Mouse (Mus musculus) liver, embryonic 13.5 days (tissue): Measurements from ENCODE around the gene Nmral1. TPM values are rescaled to one million over a fixed set of nuclear protein-coding genes. Genes with fewer than 3 reads are reported as not detected.
A peak's percentile ranks its signal among the peaks of the same experiment; 100 is the strongest.
"Not testable (repeated sequence)": the region's sequence is repeated elsewhere in the genome, so short reads cannot be mapped to it uniquely, and the experiment has no call there.

Experiments
- ATAC-seq: fragments of 200-750 bp; cut with Nextera tagmentation; 2 replicates; pipeline ENCODE4 v1.8.0; 2017; ENCODE audit warnings: low read depth, mild to moderate bottlenecking, moderate number of reproducible peaks, moderate library complexity
- DNase-seq: peaks from one replicate; pipeline ENCODE4 v3.0.0; 2022
- H3K27ac ChIP-seq: fragments of 300-500 bp; sonication (generic); 2 replicates; pipeline ENCODE4 v1.5.1; 2015; ENCODE audit warnings: moderate library complexity, mild to moderate bottlenecking, inconsistent platforms
- H3K27me3 ChIP-seq: fragments of 300-500 bp; sonication (generic); 2 replicates; pipeline ENCODE4 v1.6.1; 2015; ENCODE audit warnings: mild to moderate bottlenecking, inconsistent platforms
- H3K36me3 ChIP-seq: fragments of 300-500 bp; sonication (generic); 2 replicates; pipeline ENCODE4 v1.6.1; 2015; ENCODE audit warnings: mild to moderate bottlenecking, inconsistent platforms
- H3K4me1 ChIP-seq: fragments of 300-500 bp; sonication (generic); replicated peaks from 2 replicates; pipeline ENCODE4 v1.6.1; 2015; ENCODE audit warnings: inconsistent platforms
- H3K4me2 ChIP-seq: fragments of 300-500 bp; sonication (generic); 2 replicates; pipeline ENCODE4 v1.6.1; 2015; ENCODE audit warnings: inconsistent platforms, mild to moderate bottlenecking, moderate library complexity
- H3K4me3 ChIP-seq: fragments of 300-500 bp; sonication (generic); replicated peaks from 2 replicates; pipeline ENCODE4 v1.5.1; 2015; ENCODE audit warnings: mild to moderate bottlenecking, inconsistent platforms
- H3K9ac ChIP-seq: fragments of 300-500 bp; sonication (generic); 2 replicates; pipeline ENCODE4 v1.6.1; 2015; ENCODE audit warnings: mild to moderate bottlenecking, inconsistent platforms
- H3K9me3 ChIP-seq: fragments of 300-500 bp; sonication (generic); replicated peaks from 2 replicates; pipeline ENCODE4 v1.6.1; 2016; ENCODE audit warnings: inconsistent platforms
- WGBS: fragments of 180-500 bp; shearing (Covaris S2); methylation state at CpG from one replicate; pipeline ENCODE4 v1.1.7; 2015; ENCODE audit not compliant: insufficient replicate concordance; 5-methylcytosine and 5-hydroxymethylcytosine counted together
- polyA plus RNA-seq: library from polyadenylated mRNA; unstranded; fragments of >200 nt; fragmentation: Nextera tagmentation; extraction: Ambion mirVana; gene quantifications from 2 replicates; pipeline ENCODE4 v1.2.1, GENCODE M21; 2015

The Nmral1 gene
- polyA plus RNA-seq, 1 experiment from 2014 or later: 48.0 TPM

- H3K9ac ChIP-seq: no peak overlapping the region
Observed at GRCm38 (mm10) chr16:4713861-4714710, 5.1 kb downstream of the Nmral1 start.

GRCm38 (mm10) chr16:4711173-4711572 is 8.0 kb downstream of the Nmral1 start:
- no peak for ATAC-seq
- H3K27me3 ChIP-seq: no peaks in the 10 kb centered on the region
- no peak overlapping the region for H3K9ac ChIP-seq
- no peaks in the 10 kb centered on the region for H3K4me1 ChIP-seq
- no peak overlapping the region for H3K4me2 ChIP-seq
- H3K36me3 ChIP-seq: peaks cover 98% of the 10 kb centered on the region
- no peaks in the 10 kb centered on the region for H3K9me3 ChIP-seq
- H3K27ac ChIP-seq: no peak overlapping the region
- no peak overlapping the region for H3K4me3 ChIP-seq
- WGBS: 92% methylated on average over 4 of the region's 4 CpGs
- no peak for DNase-seq

More at GRCm38 (mm10) chr16:4713861-4714710, 5.1 kb downstream of the Nmral1 start:
- Histone ChIP-seq H3K4me3 (no peak overlapping the region), H3K4me1 (peaks cover 16% of the 10 kb centered on the region), H3K9me3 (no peaks in the 10 kb centered on the region), H3K4me2 (no peak overlapping the region), H3K27ac (no peak overlapping the region), H3K36me3 (peaks cover 78% of the 10 kb centered on the region), H3K27me3 (no peaks in the 10 kb centered on the region)
- 80% methylated on average over 17 of the region's 17 CpGs for WGBS
- ATAC-seq: no peak
- DNase-seq: no peak

GRCm38 (mm10) chr16:4705541-4705940 is 13.6 kb downstream of the Nmral1 start:
- Histone ChIP-seq H3K4me3 (no peak overlapping the region), H3K4me1 (no peaks in the 10 kb centered on the region), H3K4me2 (no peak overlapping the region), H3K27me3 (no peaks in the 10 kb centered on the region), H3K27ac (no peak overlapping the region), H3K9ac (no peak overlapping the region), H3K9me3 (no peaks in the 10 kb centered on the region), H3K36me3 (peaks cover 96% of the 10 kb centered on the region)
- WGBS: 69% methylated on average over 4 of the region's 4 CpGs
- DNase-seq (no peak), ATAC-seq (no peak)

- no peak overlapping the region for H3K4me3 ChIP-seq
- H3K36me3 ChIP-seq: peaks cover 97% of the 10 kb centered on the region
- ATAC-seq: peak; percentile 66
- no peak overlapping the region for H3K9ac ChIP-seq
- no peak overlapping the region for H3K27ac ChIP-seq
- H3K9me3 ChIP-seq: no peaks in the 10 kb centered on the region
- no peaks in the 10 kb centered on the region for H3K4me1 ChIP-seq
- 68% methylated on average over 1 of the region's 1 CpGs for WGBS
- no peak for DNase-seq
- H3K27me3 ChIP-seq: no peaks in the 10 kb centered on the region
- no peak overlapping the region for H3K4me2 ChIP-seq
Observed at GRCm38 (mm10) chr16:4702646-4703045, 16.5 kb downstream of the Nmral1 start.

GRCm38 (mm10) chr16:4701211-4701610 is 17.9 kb downstream of the Nmral1 start:
- Histone ChIP-seq H3K27ac (no peak overlapping the region), H3K4me2 (no peak overlapping the region), H3K27me3 (no peaks in the 10 kb centered on the region), H3K36me3 (peaks cover 98% of the 10 kb centered on the region), H3K4me1 (no peaks in the 10 kb centered on the region), H3K9me3 (no peaks in the 10 kb centered on the region), H3K9ac (no peak overlapping the region), H3K4me3 (no peak overlapping the region)
- WGBS: 83% methylated on average over 3 of the region's 3 CpGs
- ATAC-seq (no peak), DNase-seq (no peak)

GRCm38 (mm10) chr16:4689371-4689770 is 29.8 kb downstream of the Nmral1 start:
- not testable (repeated sequence) for H3K27ac ChIP-seq, H3K9me3 ChIP-seq, H3K27me3 ChIP-seq, H3K9ac ChIP-seq, H3K4me3 ChIP-seq, H3K4me2 ChIP-seq, ATAC-seq, DNase-seq
- Histone ChIP-seq H3K36me3 (peaks cover 75% of the 10 kb centered on the region), H3K4me1 (peaks cover 23% of the 10 kb centered on the region)
- 93% methylated on average over 4 of the region's 4 CpGs for WGBS

- Histone ChIP-seq H3K9ac (peak overlapping the region; percentile 89), H3K36me3 (peaks cover 27% of the 10 kb centered on the region), H3K27me3 (no peaks in the 10 kb centered on the region), H3K9me3 (no peaks in the 10 kb centered on the region), H3K4me1 (peaks cover 54% of the 10 kb centered on the region), H3K4me2 (peak overlapping the region; percentile 93), H3K4me3 (peak overlapping the region; percentile 89), H3K27ac (peak overlapping the region; percentile 78)
- ATAC-seq (no peak), DNase-seq (no peak)
- 1% methylated on average over 9 of the region's 9 CpGs for WGBS
Observed at GRCm38 (mm10) chr16:4684457-4684791, 34.7 kb downstream of the Nmral1 start.

GRCm38 (mm10) chr16:4683581-4684456 is 35.3 kb downstream of the Nmral1 start:
- Histone ChIP-seq H3K9ac (peak overlapping the region; percentile 89), H3K4me3 (peak overlapping the region; percentile 89), H3K4me1 (peaks cover 59% of the 10 kb centered on the region), H3K27me3 (no peaks in the 10 kb centered on the region), H3K36me3 (peaks cover 20% of the 10 kb centered on the region), H3K27ac (peak overlapping the region; percentile 81), H3K9me3 (no peaks in the 10 kb centered on the region), H3K4me2 (peak overlapping the region; percentile 93)
- ATAC-seq (peak; percentile 80), DNase-seq (peak; percentile 94)
- under 1% methylated on average over 54 of the region's 54 CpGs for WGBS

GRCm38 (mm10) chr16:4683193-4683580 is 36.0 kb downstream of the Nmral1 start:
- Histone ChIP-seq H3K36me3 (peaks cover 16% of the 10 kb centered on the region), H3K27ac (peak overlapping the region; percentile 81), H3K9me3 (no peaks in the 10 kb centered on the region), H3K4me1 (peaks cover 66% of the 10 kb centered on the region), H3K4me2 (peak overlapping the region; percentile 93), H3K4me3 (peak overlapping the region; percentile 89), H3K27me3 (no peaks in the 10 kb centered on the region), H3K9ac (peak overlapping the region; percentile 89)
- ATAC-seq (peak; percentile 24; the same call in 1 of the 2 replicates), DNase-seq (no peak)
- WGBS: 17% methylated on average over 9 of the region's 9 CpGs

GRCm38 (mm10) chr16:4682628-4683179 is 36.5 kb downstream of the Nmral1 start:
- H3K4me3 ChIP-seq: peak overlapping the region; percentile 89

GRCm38 (mm10) chr16:4680922-4681455 is 38.2 kb downstream of the Nmral1 start:
- 74% methylated on average over 3 of the region's 3 CpGs for WGBS

More at GRCm38 (mm10) chr16:4682628-4683179, 36.5 kb downstream of the Nmral1 start:
- ATAC-seq (no peak), DNase-seq (no peak)
- H3K9me3 ChIP-seq: no peaks in the 10 kb centered on the region
- 52% methylated on average over 4 of the region's 4 CpGs for WGBS
- H3K9ac ChIP-seq: peak overlapping the region; percentile 89; the same call in 1 of the 2 replicates
- peak overlapping the region; percentile 93 for H3K4me2 ChIP-seq
- H3K27ac ChIP-seq: peak overlapping the region; percentile 81
- H3K4me1 ChIP-seq: peaks cover 70% of the 10 kb centered on the region
- H3K27me3 ChIP-seq: no peaks in the 10 kb centered on the region
- peaks cover 11% of the 10 kb centered on the region for H3K36me3 ChIP-seq

More at GRCm38 (mm10) chr16:4680922-4681455, 38.2 kb downstream of the Nmral1 start:
- not testable (repeated sequence) for H3K27ac ChIP-seq, DNase-seq, H3K9ac ChIP-seq, ATAC-seq, H3K4me2 ChIP-seq, H3K4me3 ChIP-seq, H3K36me3 ChIP-seq, H3K9me3 ChIP-seq, H3K27me3 ChIP-seq
- H3K4me1 ChIP-seq: peaks cover 65% of the 10 kb centered on the region
